Mouse (Mus musculus) cerebellum, postnatal 4 days (tissue): ENCODE results near the gene Dok3.

Source experiments
- DNase-seq, 2 experiments: peaks; one replicate each; pipeline ENCODE4 v3.0.0; 2022; ENCODE audit warnings: low spot score in 2 of 2, mixed read lengths in 1 of 2

Dok3 gene

GRCm38 (mm10) chr13:55507877-55508276 is 21.2 kb downstream of the Dok3 start:
- no peak for DNase-seq

DNA sequence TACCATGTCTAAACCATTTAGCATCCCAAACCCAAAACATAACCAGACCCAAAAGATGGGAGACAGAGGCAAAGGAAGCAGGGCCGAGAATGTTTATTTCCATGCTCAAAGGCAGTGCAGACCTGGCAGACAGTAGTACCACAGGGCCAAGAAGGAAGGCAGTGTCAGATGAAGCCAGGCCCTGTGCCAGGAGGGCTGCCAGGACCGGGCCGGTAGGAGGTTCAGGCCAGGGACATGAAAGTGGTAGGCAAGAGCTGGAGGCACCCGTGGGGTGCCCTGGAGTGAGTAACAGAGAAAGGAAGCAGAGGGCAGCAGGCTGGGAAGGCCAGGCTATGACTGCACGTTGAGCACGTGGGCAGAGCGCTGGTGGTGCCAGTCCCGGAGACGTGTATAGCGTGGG is 22.4 kb downstream of the Dok3 start:
- peak in 1 of 2 experiments; percentile 36 for DNase-seq

DNA sequence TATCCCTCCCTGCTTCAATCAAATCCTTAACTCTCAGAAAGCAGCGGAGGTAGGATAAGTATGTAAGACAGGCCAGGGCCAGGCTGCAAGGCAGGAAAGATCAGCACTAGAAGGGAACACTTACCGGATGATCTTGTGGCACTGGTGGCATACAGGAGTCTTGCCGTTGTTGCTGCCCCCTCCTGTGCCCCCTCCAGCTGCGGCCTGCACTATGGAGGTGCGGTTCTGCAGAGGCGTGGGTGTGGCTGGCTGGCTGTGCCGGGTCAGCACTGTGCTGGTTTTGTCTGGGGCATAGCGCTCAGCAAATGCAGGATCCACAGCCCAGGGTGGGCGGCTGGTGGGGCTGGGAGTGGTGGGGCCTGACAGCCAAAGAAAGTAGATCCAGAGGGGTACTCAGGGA is 23.3 kb downstream of the Dok3 start:
- DNase-seq, result no peak

GRCm38 (mm10) chr13:55504390-55504789 is 24.7 kb downstream of the Dok3 start:
- no peak for DNase-seq

GRCm38 (mm10) chr13:55502405-55502804 is 26.7 kb downstream of the Dok3 start:
- DNase-seq, result no peak

DNA sequence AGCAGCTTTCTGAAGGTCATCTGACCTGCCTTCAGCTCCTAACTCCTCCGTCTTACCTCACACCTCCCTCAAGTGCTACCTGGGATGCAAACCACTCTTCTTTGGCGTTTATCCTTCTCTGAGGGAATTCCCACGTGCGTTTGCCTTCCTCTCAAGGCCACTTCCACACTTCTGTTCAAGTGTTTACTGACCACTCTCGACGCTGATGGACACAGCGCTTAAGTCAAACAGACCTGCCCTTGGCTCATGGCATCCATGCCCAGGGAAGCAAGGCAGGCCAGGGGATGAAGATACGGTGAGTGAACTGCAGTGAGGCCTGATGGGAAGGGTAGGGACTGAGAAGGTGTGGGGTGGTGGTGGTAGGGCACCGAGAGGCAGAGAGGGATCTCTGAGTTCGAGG is 28.5 kb downstream of the Dok3 start:
- no peak for DNase-seq

DNA sequence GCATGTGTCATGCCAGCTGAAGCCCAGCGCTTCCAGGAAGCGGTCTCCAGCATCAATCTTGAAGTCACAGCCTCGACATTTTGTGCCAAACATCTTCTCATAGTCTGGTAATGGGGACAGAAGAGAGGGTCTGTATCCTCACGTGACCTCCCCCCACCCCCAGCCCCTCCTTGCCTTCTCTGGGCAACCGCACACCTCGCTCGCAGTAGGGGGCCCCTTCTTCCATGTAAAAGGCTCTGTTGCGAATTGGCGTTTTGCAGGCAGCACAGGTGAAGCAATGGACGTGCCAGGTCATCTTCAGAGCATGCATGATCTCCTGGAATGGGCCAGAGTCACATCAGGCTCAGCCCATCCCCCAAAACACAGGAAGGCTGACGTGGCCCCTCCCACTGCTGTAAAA is 30.2 kb downstream of the Dok3 start:
- no peak for DNase-seq

DNA sequence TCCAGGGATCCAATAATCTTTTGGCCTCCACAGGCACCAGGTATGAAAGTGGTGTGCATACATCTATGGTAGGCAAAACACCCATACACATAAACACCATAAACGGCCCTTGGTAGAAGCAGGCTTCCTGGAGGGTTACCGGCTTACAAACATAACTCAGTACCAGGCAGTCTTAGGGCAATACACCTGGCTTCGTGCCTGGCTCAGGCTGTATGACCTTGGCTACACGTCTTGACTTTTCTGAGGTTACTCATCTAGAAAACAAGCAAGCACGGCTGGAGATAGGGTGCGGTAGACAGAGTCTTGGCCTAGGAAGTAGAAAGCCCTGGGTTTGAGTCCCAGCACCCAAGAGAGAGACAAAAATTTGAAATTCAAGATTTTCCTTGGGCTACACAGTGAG is 32.4 kb downstream of the Dok3 start:
- DNase-seq, result no peak

DNA sequence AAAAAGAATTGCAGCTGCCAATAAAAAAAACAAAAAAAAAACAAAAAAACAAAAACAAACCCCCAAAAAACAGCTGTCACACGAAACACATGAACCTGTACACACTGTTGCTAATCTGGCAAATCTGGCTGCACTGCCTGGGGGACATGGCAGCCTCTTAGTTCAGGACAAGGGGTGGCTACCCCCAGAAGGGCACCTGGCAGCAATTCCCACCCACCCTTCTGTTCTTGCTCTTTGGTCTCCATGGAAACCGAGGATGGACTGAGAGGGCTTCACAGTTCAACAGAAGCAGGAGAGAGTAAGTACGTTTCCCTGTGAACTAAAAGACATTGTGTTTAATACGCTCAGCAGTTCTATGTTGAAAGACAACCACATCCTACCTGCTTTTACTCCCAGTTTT is 33.4 kb downstream of the Dok3 start:
- DNase-seq, result no peak

- peak in 1 of 2 experiments; percentile 58 for DNase-seq
Measured at GRCm38 (mm10) chr13:55494883-55495621, 34.0 kb downstream of the Dok3 start.

- no peak for DNase-seq
Measured at GRCm38 (mm10) chr13:55494257-55494656, 34.8 kb downstream of the Dok3 start.

GRCm38 (mm10) chr13:55487578-55488498 is 41.3 kb downstream of the Dok3 start, which contains the start of gene Dbn1:
TSS of gene Dbn1 (minus strand) at chr13:55488111.
- peak in 1 of 2 experiments; percentile 71 for DNase-seq

- peak in 1 of 2 experiments; percentile 57 for DNase-seq
Measured at GRCm38 (mm10) chr13:55486916-55487577, 42.0 kb downstream of the Dok3 start.

- DNase-seq, result peak in 1 of 2 experiments; percentile 56
Measured at GRCm38 (mm10) chr13:55486029-55486794, 42.9 kb downstream of the Dok3 start.

- DNase-seq, result no peak
Measured at GRCm38 (mm10) chr13:55484520-55485088, 44.5 kb downstream of the Dok3 start.

- DNase-seq, result peak in 1 of 2 experiments; percentile 85
Measured at GRCm38 (mm10) chr13:55483593-55483992, 45.5 kb downstream of the Dok3 start.

GRCm38 (mm10) chr13:55483071-55483470 is 46.0 kb downstream of the Dok3 start:
- no peak for DNase-seq

DNA sequence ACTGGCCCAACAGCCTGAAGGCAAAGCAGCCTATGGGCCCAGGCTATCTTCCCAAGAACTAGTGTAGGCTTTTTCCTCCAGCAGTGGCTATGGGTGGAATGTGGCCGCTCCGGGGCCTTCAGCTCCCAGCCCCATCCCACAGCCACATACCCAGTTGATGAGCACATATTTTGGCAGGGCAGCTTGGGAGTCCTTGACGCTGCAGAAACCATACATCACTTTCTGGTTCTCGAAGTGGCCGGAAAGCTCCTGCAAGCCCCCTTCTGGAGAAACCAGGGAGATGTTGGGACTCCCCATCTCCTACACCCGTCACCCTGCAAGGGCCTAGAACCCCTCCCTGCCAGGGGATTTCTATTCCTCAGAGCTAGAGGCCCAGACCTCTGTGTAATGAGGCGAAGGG is 46.6 kb downstream of the Dok3 start:
- DNase-seq, result no peak

- DNase-seq, result no peak
Measured at GRCm38 (mm10) chr13:55479929-55480328, 49.2 kb downstream of the Dok3 start.

DNA sequence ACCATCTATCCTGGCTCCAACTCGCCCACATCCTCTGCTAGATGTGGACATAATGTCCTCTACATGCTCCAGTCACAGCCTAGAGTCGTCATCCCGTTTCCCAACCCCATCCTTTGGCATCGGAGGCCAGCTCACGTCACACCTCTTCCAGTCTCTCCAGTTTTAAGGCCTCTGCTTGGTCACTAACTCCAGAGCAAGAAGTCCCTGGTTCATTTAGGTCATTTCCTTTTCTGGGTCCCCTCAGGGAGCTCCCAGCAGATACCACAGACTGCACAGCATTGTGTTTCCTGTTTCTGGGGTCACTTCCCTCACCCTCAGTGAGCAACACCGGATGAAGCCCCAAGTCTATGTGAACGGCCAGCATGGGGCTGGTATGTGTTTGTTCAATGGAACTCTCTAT is 50.1 kb downstream of the Dok3 start:
- DNase-seq, result no peak

DNA sequence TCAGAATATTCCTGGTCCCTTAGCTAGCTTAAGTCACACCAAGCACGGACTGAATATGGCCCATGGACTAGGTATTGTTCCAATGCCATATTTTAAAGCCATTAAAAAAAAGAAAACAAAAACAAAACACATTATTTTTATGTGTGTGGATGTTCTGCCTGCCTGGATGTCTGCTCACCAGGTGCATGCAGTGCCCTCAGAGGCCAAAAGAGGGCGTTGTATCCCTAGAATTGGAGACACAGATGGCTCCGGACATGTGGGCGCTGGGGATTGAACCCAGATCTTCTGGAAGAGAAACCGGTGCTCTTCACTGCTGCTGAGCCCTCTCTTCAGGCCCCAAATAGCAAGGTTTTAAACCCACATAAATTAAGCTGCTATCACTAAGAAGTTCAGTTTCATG is 51.1 kb downstream of the Dok3 start:
- DNase-seq, result peak in 1 of 2 experiments; percentile 60
